Comparison of ENCODE assay signal across 27 mouse cellular contexts in the genomic region with DNA sequence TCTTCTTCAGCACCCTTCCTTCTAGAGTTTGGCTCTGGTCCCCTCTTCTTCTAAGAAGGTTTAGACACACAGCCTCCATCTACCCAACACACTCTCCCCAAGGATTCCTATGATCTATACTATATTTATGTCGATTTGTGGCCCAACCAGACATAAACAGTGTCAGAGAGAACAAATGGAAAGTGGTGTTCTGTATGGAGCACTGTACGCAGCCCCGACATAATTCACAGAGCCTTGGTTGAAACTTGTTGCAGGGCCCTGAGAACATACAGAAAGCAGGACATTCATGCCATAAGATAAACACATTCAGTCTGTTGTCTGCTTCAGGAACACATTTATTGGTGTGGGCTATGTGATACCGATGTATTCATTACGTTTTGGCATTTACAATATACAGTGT.
A peak's percentile ranks its signal among the peaks of the same experiment; 100 is the strongest.
DNase-seq lines count a peak whose midpoint lies in the region; ATAC-seq and TF ChIP-seq lines count a peak whose summit lies in the region.
"Had no signal": no experiment of that assay in that cellular context is flagged by ENCODE, and none has a peak within 500 bp of the region (broad histone marks: within the 10 kb centered on the region; RNA-seq: fewer than 3 reads in every experiment).

No protein-coding gene starts in this region.

- H3K4me3 ChIP-seq in forebrain, embryonic 15.5 days, result no peak overlapping the region
- H3K4me3 ChIP-seq in forebrain, embryonic 12.5 days (replicated peaks), result no peak overlapping the region
- no peak overlapping the region for H3K4me3 ChIP-seq in lung, embryonic 14.5 days (ENCODE audit: low read depth, low read length)
- H3K4me3 ChIP-seq in forebrain, postnatal 0 days (ENCODE audit: low read depth, low read length), result no peak overlapping the region
- H3K4me3 ChIP-seq: embryonic facial prominence, embryonic 10.5 days; embryonic facial prominence, embryonic 13.5 days; erythroblast, embryonic 14.5 days; gastrocnemius, adult 2 months; heart, embryonic 12.5 days; heart, embryonic 15.5 days had no signal

- peak overlapping the region; percentile 43; the same call in 1 of the 2 replicates for H3K4me2 ChIP-seq in forebrain, embryonic 15.5 days (replicated peaks)
- no peak overlapping the region for H3K4me2 ChIP-seq in forebrain, embryonic 12.5 days
- no peak overlapping the region for H3K4me2 ChIP-seq in lung, embryonic 14.5 days
- no peak overlapping the region for H3K4me2 ChIP-seq in forebrain, postnatal 0 days (ENCODE audit: low read depth)
- H3K4me2 ChIP-seq: embryonic facial prominence, embryonic 13.5 days; heart, embryonic 12.5 days; heart, embryonic 15.5 days; hindbrain, embryonic 14.5 days had no signal

- no peaks in the 10 kb centered on the region for H3K27me3 ChIP-seq in forebrain, embryonic 15.5 days
- no peaks in the 10 kb centered on the region for H3K27me3 ChIP-seq in forebrain, embryonic 12.5 days
- no peaks in the 10 kb centered on the region for H3K27me3 ChIP-seq in lung, embryonic 14.5 days (ENCODE audit: insufficient read depth, low read length)
- no peaks in the 10 kb centered on the region for H3K27me3 ChIP-seq in forebrain, postnatal 0 days (ENCODE audit: insufficient read depth, low read length)
- H3K27me3 ChIP-seq: embryonic facial prominence, embryonic 13.5 days; heart, embryonic 12.5 days; heart, embryonic 15.5 days had no signal

- no peaks in the 10 kb centered on the region for H3K9me3 ChIP-seq in forebrain, embryonic 15.5 days
- no peaks in the 10 kb centered on the region for H3K9me3 ChIP-seq in forebrain, embryonic 12.5 days
- H3K9me3 ChIP-seq in lung, embryonic 14.5 days (ENCODE audit: low read depth, low read length), result no peaks in the 10 kb centered on the region
- no peaks in the 10 kb centered on the region for H3K9me3 ChIP-seq in forebrain, postnatal 0 days (ENCODE audit: low read length)
- H3K9me3 ChIP-seq: embryonic facial prominence, embryonic 10.5 days; embryonic facial prominence, embryonic 13.5 days; heart, embryonic 12.5 days; heart, embryonic 15.5 days had no signal

- 54% methylated on average over 5 of the region's 5 CpGs for WGBS in forebrain, embryonic 15.5 days
- 85% methylated on average over 5 of the region's 5 CpGs for WGBS in forebrain, embryonic 12.5 days
- 52% methylated on average over 5 of the region's 5 CpGs for WGBS in lung, embryonic 14.5 days
- 58% methylated on average over 5 of the region's 5 CpGs for WGBS in forebrain, postnatal 0 days

- no peaks in the 10 kb centered on the region for H3K36me3 ChIP-seq in forebrain, embryonic 15.5 days
- no peaks in the 10 kb centered on the region for H3K36me3 ChIP-seq in forebrain, embryonic 12.5 days (replicated peaks)
- no peaks in the 10 kb centered on the region for H3K36me3 ChIP-seq in lung, embryonic 14.5 days (ENCODE audit: insufficient read depth)
- no peaks in the 10 kb centered on the region for H3K36me3 ChIP-seq in forebrain, postnatal 0 days (ENCODE audit: insufficient read depth)
- H3K36me3 ChIP-seq: embryonic facial prominence, embryonic 10.5 days; embryonic facial prominence, embryonic 13.5 days; heart, embryonic 12.5 days; heart, embryonic 15.5 days had no signal

- no peak overlapping the region for H3K9ac ChIP-seq in forebrain, embryonic 15.5 days (replicated peaks)
- no peak overlapping the region for H3K9ac ChIP-seq in forebrain, embryonic 12.5 days
- H3K9ac ChIP-seq in lung, embryonic 14.5 days, result no peak overlapping the region
- H3K9ac ChIP-seq in forebrain, postnatal 0 days, result no peak overlapping the region
- H3K9ac ChIP-seq: embryonic facial prominence, embryonic 13.5 days; heart, embryonic 12.5 days; heart, embryonic 15.5 days; hindbrain, embryonic 14.5 days had no signal

- peaks cover 41% of the 10 kb centered on the region for H3K4me1 ChIP-seq in forebrain, embryonic 15.5 days
- peaks cover 18% of the 10 kb centered on the region for H3K4me1 ChIP-seq in forebrain, embryonic 12.5 days
- no peaks in the 10 kb centered on the region for H3K4me1 ChIP-seq in lung, embryonic 14.5 days (ENCODE audit: insufficient read depth)
- H3K4me1 ChIP-seq in forebrain, postnatal 0 days (ENCODE audit: insufficient read depth), result peaks cover 3% of the 10 kb centered on the region; the same call in 1 of the 2 replicates
- H3K4me1 ChIP-seq: heart, embryonic 12.5 days; heart, embryonic 15.5 days had no signal

- ATAC-seq in forebrain, embryonic 15.5 days (replicated peaks), result no peak
- no peak for ATAC-seq in forebrain, embryonic 12.5 days (ENCODE audit: low FRiP score)
- ATAC-seq in lung, embryonic 14.5 days (ENCODE audit: insufficient read depth), result 0 out of 2 replicates have a peak, but pooled peaks have one; percentile 15
- ATAC-seq in forebrain, postnatal 0 days, result no peak
- ATAC-seq: activated CD4-positive, CD25-positive, alpha-beta regulatory T cell, adult 4 months; CD4-positive, CD25-positive, alpha-beta regulatory T cell, adult 4 months; inflammation-experienced regulatory T-cells, adult 6 months had no signal

- DNase-seq in lung, embryonic 14.5 days, result peak; percentile 30
- no peak for DNase-seq in lung, postnatal 10 days
- peak; percentile 51 for DNase-seq in forebrain, postnatal 0 days
- no peak for DNase-seq in cerebellum, postnatal 10 days
- DNase-seq in T-cell, adult 2 months (ENCODE audit: low spot score), result no peak
- DNase-seq: adrenal gland, adult 8-10 months; cerebellum, adult 18-20 months; cerebellum, adult 9-10 months; embryo, embryonic 11 days; gastrocnemius, adult 2 months; gastrocnemius, postnatal 14 days; heart, adult 11 months; heart, postnatal 10 days; heart, postnatal 36 days; kidney, adult 2 months had no signal

- no peak for TF ChIP-seq CTCF in lung, embryonic 14.5 days (IDR thresholded peaks at IDR 0.05; ENCODE audit: low read depth)
- no peak for TF ChIP-seq CTCF in forebrain, postnatal 0 days (IDR thresholded peaks at IDR 0.05; ENCODE audit: low read depth)

- H3K27ac ChIP-seq in forebrain, embryonic 15.5 days (replicated peaks), result peak overlapping the region; percentile 95
- H3K27ac ChIP-seq in forebrain, embryonic 12.5 days, result no peak overlapping the region
- no peak overlapping the region for H3K27ac ChIP-seq in lung, embryonic 14.5 days (ENCODE audit: low read depth)
- peak overlapping the region; percentile 68 for H3K27ac ChIP-seq in forebrain, postnatal 0 days (ENCODE audit: low read depth, low read length)
- H3K27ac ChIP-seq: embryonic facial prominence, embryonic 10.5 days; embryonic facial prominence, embryonic 13.5 days; gastrocnemius, adult 2 months; heart, embryonic 15.5 days; hindbrain, embryonic 14.5 days; hindbrain, postnatal 0 days had no signal

Comparison
In these comparisons a context has a peak if more than half of its experiments do, and no peak if none do; other contexts are left out.
1. H3K27ac ChIP-seq: peak in forebrain, embryonic 15.5 days (single experiment) and forebrain, postnatal 0 days (single experiment); none in forebrain, embryonic 12.5 days (single experiment) and lung, embryonic 14.5 days (single experiment).
2. DNase-seq: peak in lung, embryonic 14.5 days (single experiment) and forebrain, postnatal 0 days (single experiment); none in lung, postnatal 10 days (single experiment), cerebellum, postnatal 10 days (0 of 2) and T-cell, adult 2 months (single experiment).